Mouse (Mus musculus) embryo, embryonic 9.5 days (tissue): ENCODE measurements around the gene Scin.
"Not testable (repeated sequence)": the region's sequence is repeated elsewhere in the genome, so short reads cannot be mapped to it uniquely, and the experiment has no call there.

Experiments used
- DNase-seq: peaks from one replicate; pipeline ENCODE4 v3.0.0-alpha.2; 2017; ENCODE audit errors: extremely low spot score

Gene Scin

GRCm38 (mm10) chr12:40133573-40134271 lies at the start of gene Scin:
Gene Scin, minus strand, starts transcription at chr12:40134228.
- peak; percentile 60 for DNase-seq

- no peak for DNase-seq
These were observed 43.1 kb upstream of the Scin start for GRCm38 (mm10) chr12:40177089-40177488.

GRCm38 (mm10) chr12:40176158-40176557 lies 42.1 kb upstream of the Scin start:
- DNase-seq, result no peak

GRCm38 (mm10) chr12:40175171-40175570 lies 41.1 kb upstream of the Scin start:
- DNase-seq, result not testable (repeated sequence)

- no peak for DNase-seq
These were observed 37.6 kb upstream of the Scin start for GRCm38 (mm10) chr12:40171637-40172036.

- no peak for DNase-seq
These were observed 35.6 kb upstream of the Scin start for GRCm38 (mm10) chr12:40169675-40170074.

- DNase-seq, result peak; percentile 26
These were observed 30.6 kb upstream of the Scin start for GRCm38 (mm10) chr12:40164621-40165020.

GRCm38 (mm10) chr12:40160777-40161176 lies 26.7 kb upstream of the Scin start:
- no peak for DNase-seq

- DNase-seq, result no peak
These were observed 20.2 kb upstream of the Scin start for GRCm38 (mm10) chr12:40154188-40154587.

- DNase-seq, result no peak
These were observed 18.5 kb upstream of the Scin start for GRCm38 (mm10) chr12:40152353-40153069.

- DNase-seq, result no peak
These were observed 13.3 kb upstream of the Scin start for GRCm38 (mm10) chr12:40147319-40147718.

- DNase-seq, result no peak
These were observed 12.5 kb upstream of the Scin start for GRCm38 (mm10) chr12:40146510-40146909.

- DNase-seq, result no peak
These were observed 6.7 kb upstream of the Scin start for GRCm38 (mm10) chr12:40140706-40141105.

GRCm38 (mm10) chr12:40139484-40140245 lies 5.6 kb upstream of the Scin start:
- DNase-seq, result no peak

GRCm38 (mm10) chr12:40134529-40134928 lies 501 bp upstream of the Scin start:
- DNase-seq, result no peak

- DNase-seq, result no peak
These were observed 845 bp downstream of the Scin start for GRCm38 (mm10) chr12:40133194-40133572.

GRCm38 (mm10) chr12:40118872-40119271 lies 15.2 kb downstream of the Scin start:
- DNase-seq, result no peak

- DNase-seq, result no peak
These were observed 17.0 kb downstream of the Scin start for GRCm38 (mm10) chr12:40117045-40117444.

- DNase-seq, result no peak
These were observed 17.8 kb downstream of the Scin start for GRCm38 (mm10) chr12:40116214-40116613.

- no peak for DNase-seq
These were observed 19.1 kb downstream of the Scin start for GRCm38 (mm10) chr12:40114883-40115282.

- no peak for DNase-seq
These were observed 20.0 kb downstream of the Scin start for GRCm38 (mm10) chr12:40114020-40114419.

GRCm38 (mm10) chr12:40113605-40114004 lies 20.4 kb downstream of the Scin start:
- no peak for DNase-seq

GRCm38 (mm10) chr12:40109227-40109626 lies 24.8 kb downstream of the Scin start:
- DNase-seq, result no peak
